Mouse (Mus musculus) layer of hippocampus, adult 11-12 months (tissue): ENCODE data around the gene Zmynd15.
"Not testable (repeated sequence)": the region's sequence is repeated elsewhere in the genome, so short reads cannot be mapped to it uniquely, and the experiment has no call there.

Experiments used
- DNase-seq: peaks from one replicate; pipeline ENCODE4 v3.0.0; 2022; ENCODE audit warnings: low spot score

The Zmynd15 gene

GRCm38 (mm10) chr11:70447373-70447772 lies 11.9 kb upstream of the Zmynd15 start:
- no peak for DNase-seq

- no peak for DNase-seq
These were observed 8.3 kb upstream of the Zmynd15 start for GRCm38 (mm10) chr11:70450926-70451325.

GRCm38 (mm10) chr11:70451797-70452498 lies 7.3 kb upstream of the Zmynd15 start, which contains the start of gene Med11:
Gene Med11, plus strand, starts transcription at chr11:70451919.
- peak; percentile 95 for DNase-seq

GRCm38 (mm10) chr11:70453261-70454044 lies 5.8 kb upstream of the Zmynd15 start:
- DNase-seq, result no peak

- DNase-seq, result no peak
These were observed 418 bp downstream of the Zmynd15 start, which contains the start of gene Cxcl16 for GRCm38 (mm10) chr11:70459601-70460101. Gene Cxcl16, minus strand, starts transcription at chr11:70459984.

GRCm38 (mm10) chr11:70463970-70464369 lies 4.7 kb downstream of the Zmynd15 start:
- no peak for DNase-seq

GRCm38 (mm10) chr11:70465211-70465610 lies 6.0 kb downstream of the Zmynd15 start:
- no peak for DNase-seq

- no peak for DNase-seq
These were observed 6.6 kb downstream of the Zmynd15 start for GRCm38 (mm10) chr11:70465824-70466223.

- DNase-seq, result no peak
These were observed 8.8 kb downstream of the Zmynd15 start for GRCm38 (mm10) chr11:70467902-70468619.

- no peak for DNase-seq
These were observed 10.5 kb downstream of the Zmynd15 start for GRCm38 (mm10) chr11:70469764-70470163.

GRCm38 (mm10) chr11:70472716-70473115 lies 13.5 kb downstream of the Zmynd15 start:
- no peak for DNase-seq

GRCm38 (mm10) chr11:70473291-70473690 lies 14.1 kb downstream of the Zmynd15 start:
- not testable (repeated sequence) for DNase-seq

GRCm38 (mm10) chr11:70474872-70475534 lies 15.8 kb downstream of the Zmynd15 start:
- no peak for DNase-seq

GRCm38 (mm10) chr11:70485498-70485897 lies 26.3 kb downstream of the Zmynd15 start:
- DNase-seq, result no peak

- no peak for DNase-seq
These were observed 28.6 kb downstream of the Zmynd15 start for GRCm38 (mm10) chr11:70487816-70488215.

GRCm38 (mm10) chr11:70489138-70489537 lies 29.9 kb downstream of the Zmynd15 start:
- DNase-seq, result no peak

- peak; percentile 37 for DNase-seq
These were observed 30.5 kb downstream of the Zmynd15 start for GRCm38 (mm10) chr11:70489684-70490083.

- no peak for DNase-seq
These were observed 40.6 kb downstream of the Zmynd15 start for GRCm38 (mm10) chr11:70499566-70500475.

GRCm38 (mm10) chr11:70500476-70500812 lies 41.2 kb downstream of the Zmynd15 start:
- DNase-seq, result no peak

- DNase-seq, result no peak
These were observed 42.8 kb downstream of the Zmynd15 start for GRCm38 (mm10) chr11:70502018-70502417.

GRCm38 (mm10) chr11:70504970-70505369 lies 45.7 kb downstream of the Zmynd15 start, which contains the start of gene Tm4sf5:
Gene Tm4sf5, plus strand, starts transcription at chr11:70505244.
- no peak for DNase-seq
